8 mouse cellular contexts compared by ENCODE assay signal in the genomic region with DNA sequence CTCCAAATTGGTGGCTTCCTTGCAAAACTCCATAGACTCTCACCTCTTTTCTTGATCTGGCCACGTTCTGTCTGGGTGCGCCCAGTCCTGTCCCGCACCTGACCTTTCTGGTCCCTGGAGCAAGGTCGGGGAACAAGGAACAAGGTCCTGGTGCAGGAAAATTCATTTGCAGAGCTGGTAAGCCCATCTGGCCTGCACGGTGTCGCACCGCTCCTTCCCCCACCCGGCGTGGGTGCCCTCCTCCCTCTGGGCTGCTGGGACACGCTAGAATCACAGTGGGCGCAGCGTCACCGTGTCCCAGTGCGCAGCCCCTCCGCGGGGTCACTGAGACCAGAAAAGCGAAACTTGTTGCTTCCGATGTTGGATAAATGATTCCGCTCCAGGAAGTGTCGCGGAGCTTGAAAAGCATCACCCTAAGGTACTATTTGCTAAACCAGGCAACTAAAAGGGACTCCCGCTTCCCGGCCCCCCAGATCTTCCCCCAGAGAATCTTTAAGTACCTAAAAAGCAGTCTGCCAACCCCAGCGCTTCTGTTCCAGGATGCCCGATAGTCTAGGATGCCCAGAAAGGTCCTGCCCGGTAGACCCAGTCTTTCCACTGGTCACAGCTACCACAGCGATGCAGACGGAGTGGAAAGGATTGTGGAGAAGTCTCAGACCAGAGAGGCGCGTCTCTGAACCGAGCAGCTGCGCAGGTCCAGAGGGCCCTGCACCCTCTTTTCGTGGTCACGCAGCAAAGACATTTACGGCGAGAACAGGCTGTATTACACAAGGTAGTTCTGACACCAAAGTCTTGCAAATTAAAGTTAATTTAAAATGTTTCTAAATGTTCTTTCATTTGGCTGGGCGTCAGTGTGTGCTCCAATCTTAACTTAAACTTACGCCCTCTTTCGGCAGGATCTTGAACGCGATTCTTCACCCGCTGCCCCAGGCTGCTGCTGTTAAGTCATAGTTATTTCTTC. TPM values are rescaled to one million over a fixed set of nuclear protein-coding genes. Genes with fewer than 3 reads are reported as not detected.
DNase-seq lines count a peak whose midpoint lies in the region; ATAC-seq lines count a peak whose summit lies in the region.

TSS of gene Npr3 (minus strand) at position 717 of the 961 bp plus-strand sequence.

- DNase-seq in ES-CJ7 (ENCODE audit: low read depth, low spot score) = peak; percentile 67
- peak; percentile 55 to 66 for DNase-seq in adrenal gland, postnatal 36 days
- DNase-seq in frontal cortex, postnatal 10 days (ENCODE audit: low spot score in 2 of 2) = peak; percentile 14 to 33
- DNase-seq in layer of hippocampus, postnatal 36 days = peak; percentile 50 to 52
- peak; percentile 77 for DNase-seq in lung, postnatal 14 days
- peak; percentile 45 for DNase-seq in right cerebral cortex, postnatal 25 days

- peak within 1 kb of the TSS; percentile 77 for H3K4me2 ChIP-seq in hindbrain, embryonic 13.5 days

- H3K9me3 ChIP-seq in hindbrain, embryonic 13.5 days = no peaks in the 10 kb centered on the region

- no peaks in the 10 kb centered on the region for H3K36me3 ChIP-seq in hindbrain, embryonic 13.5 days

- peaks cover 49% of the 10 kb centered on the region for H3K4me1 ChIP-seq in hindbrain, embryonic 13.5 days (replicated peaks)

- H3K27ac ChIP-seq in hindbrain, embryonic 13.5 days = peak within 1 kb of the TSS; percentile 55

- peak within 1 kb of the TSS; percentile 24; the same call in 1 of the 2 replicates for H3K9ac ChIP-seq in hindbrain, embryonic 13.5 days

- peaks cover 73% of the 10 kb centered on the region for H3K27me3 ChIP-seq in hindbrain, embryonic 13.5 days

- WGBS in hindbrain, embryonic 13.5 days = under 1% methylated on average over 42 of the region's 42 CpGs

- H3K4me3 ChIP-seq in hindbrain, embryonic 13.5 days = peak within 1 kb of the TSS; percentile 48

- no peak for ATAC-seq in hindbrain, embryonic 13.5 days (ENCODE audit: low FRiP score)
- no peak for ATAC-seq in activated CD4-positive, CD25-positive, alpha-beta regulatory T cell, adult 4 months

RNA-seq across cellular contexts. Expression of gene Npr3, which starts in this region (rescaled TPM):
- 10 to 100 TPM; 10.2 to 19.9 TPM for total RNA-seq in adrenal gland, postnatal 36 days (2021)
- polyA plus RNA-seq in hindbrain, embryonic 13.5 days (2015; fragmentation: Nextera tagmentation; extraction: Ambion mirVana) = 1.8 and 2.7 TPM in 2 replicates
- total RNA-seq in layer of hippocampus, postnatal 36 days (2021) = 10 to 100 TPM; 15.8 to 18.1 TPM
- not detected for polyA plus RNA-seq in activated CD4-positive, CD25-positive, alpha-beta regulatory T cell, adult 4 months (2017; shearing (Covaris generic))

Comparison
In these comparisons a context has a peak if more than half of its experiments do, and no peak if none do; other contexts are left out.
1. DNase-seq: peak in every context shown above with its lines; median percentile 77 in lung, postnatal 14 days; 67 in ES-CJ7; 60 in adrenal gland, postnatal 36 days; 51 in layer of hippocampus, postnatal 36 days; 45 in right cerebral cortex, postnatal 25 days; 24 in frontal cortex, postnatal 10 days.